Mouse (Mus musculus) G1E (cell line): ENCODE data around the gene Olfr1388.

Experiments
- CTCF ChIP-seq: IDR thresholded peaks from 2 replicates; pipeline ENCODE4 v1.5.1; 2012; ENCODE audit warnings: low read depth, low read length, inconsistent platforms, mixed read lengths
- GATA1 ChIP-seq: IDR thresholded peaks from 2 replicates; pipeline ENCODE4 v1.6.1; 2012; ENCODE audit warnings: borderline replicate concordance, low read length, inconsistent platforms, mixed read lengths
- TAL1 ChIP-seq: conservative IDR thresholded peaks from 2 replicates; pipeline ENCODE4 v1.6.1; 2012; ENCODE audit warnings: low read depth, low read length, inconsistent platforms, mixed read lengths

DNA sequence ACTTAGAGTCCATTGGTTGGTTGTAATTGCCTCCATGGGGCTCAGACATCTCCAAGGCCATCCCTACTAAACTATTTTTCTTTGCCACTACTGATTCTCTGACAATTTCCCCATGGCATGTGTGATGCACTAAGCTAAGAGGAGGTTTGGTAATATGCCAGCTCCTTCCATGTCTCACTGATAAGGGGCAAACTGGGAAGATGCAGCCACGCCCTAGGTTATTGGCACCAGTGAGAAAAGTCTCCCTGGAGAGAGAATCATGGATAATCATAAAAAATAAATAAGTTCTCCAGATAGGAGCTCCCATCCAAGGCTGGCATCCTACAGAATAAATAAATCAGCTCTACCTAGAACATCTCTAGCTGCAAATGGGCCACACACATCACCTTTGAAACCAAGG is 18.6 kb downstream of the Olfr1388 start, which contains the start of gene Olfr1387:
- no peak for TF ChIP-seq CTCF
- TF ChIP-seq TAL1 = no peak
- no peak for TF ChIP-seq GATA1
